Mouse (Mus musculus) cerebellum, adult 2 months (tissue): ENCODE measurements around the gene Xaf1. TPM values are rescaled to one million over a fixed set of nuclear protein-coding genes. Genes with fewer than 3 reads are reported as not detected.

Experiments used
- DNase-seq, 2 experiments: peaks; one replicate each; pipeline ENCODE4 v3.0.0; 2021
- H3K27ac ChIP-seq: fragments of 200-500 bp; 2 replicates; pipeline ENCODE4 v1.5.1; 2012; ENCODE audit warnings: low read length, control low read depth, inconsistent platforms; ENCODE audit not compliant: insufficient read depth
- H3K27me3 ChIP-seq: fragments of 200-500 bp; 2 replicates; pipeline ENCODE4 v1.6.1; 2012; ENCODE audit warnings: inconsistent platforms, mild to moderate bottlenecking, low read length, moderate library complexity; ENCODE audit not compliant: control insufficient read depth, insufficient read depth
- H3K4me1 ChIP-seq: fragments of 200-500 bp; 2 replicates; pipeline ENCODE4 v1.6.1; 2011; ENCODE audit warnings: low read length; ENCODE audit not compliant: control insufficient read depth, insufficient read depth
- H3K4me3 ChIP-seq: fragments of 200-500 bp; replicated peaks from 2 replicates; pipeline ENCODE3; 2011; ENCODE audit warnings: mild to moderate bottlenecking, low read depth, low read length, control low read depth; ENCODE audit not compliant: insufficient read depth
- CTCF ChIP-seq: fragments of 200-500 bp; IDR thresholded peaks from 2 replicates; pipeline ENCODE4 v1.5.1; 2011; ENCODE audit warnings: low read depth, mild to moderate bottlenecking, control low read depth, low read length, moderate library complexity, borderline replicate concordance; ENCODE audit not compliant: insufficient read depth
- POLR2A ChIP-seq: fragments of 200-500 bp; IDR thresholded peaks from 2 replicates; pipeline ENCODE4 v1.6.1; 2011; ENCODE audit warnings: low read length, control low read depth, borderline replicate concordance; ENCODE audit not compliant: insufficient read depth
- WGBS: fragments of 180-500 bp; shearing (Covaris S2); methylation state at CpG from one replicate; pipeline ENCODE4 v1.1.7; 2018; 5-methylcytosine and 5-hydroxymethylcytosine counted together
- polyA plus RNA-seq: library from polyadenylated mRNA; depleted of rRNA; stranded (reverse); fragments of >200 nt; gene quantifications from 2 replicates; pipeline ENCODE4 v1.2.3, GENCODE M21; 2012

Gene Xaf1
- polyA plus RNA-seq, 1 experiment, result 12.2 TPM

DNA sequence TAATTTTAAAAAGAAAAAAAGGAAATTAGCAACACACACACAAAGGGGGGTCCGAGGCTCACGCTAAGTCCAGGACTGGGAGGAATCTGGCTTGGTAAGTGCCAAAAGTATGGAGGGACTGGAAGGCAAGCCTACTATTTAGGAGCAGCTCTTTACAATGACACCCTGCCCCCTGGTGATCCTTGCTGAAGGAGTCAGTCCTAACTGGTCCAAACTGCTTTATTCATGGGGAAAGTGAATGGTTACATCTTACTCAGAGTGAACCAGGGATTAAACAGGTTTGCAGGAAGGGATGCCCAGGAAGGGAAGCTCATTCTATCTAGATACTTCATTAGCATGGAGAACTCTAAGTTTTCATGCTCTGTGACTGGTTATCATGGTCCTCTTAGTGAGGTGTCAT is 14.3 kb upstream of the Xaf1 start:
- H3K27me3 ChIP-seq, result no peaks in the 10 kb centered on the region

DNA sequence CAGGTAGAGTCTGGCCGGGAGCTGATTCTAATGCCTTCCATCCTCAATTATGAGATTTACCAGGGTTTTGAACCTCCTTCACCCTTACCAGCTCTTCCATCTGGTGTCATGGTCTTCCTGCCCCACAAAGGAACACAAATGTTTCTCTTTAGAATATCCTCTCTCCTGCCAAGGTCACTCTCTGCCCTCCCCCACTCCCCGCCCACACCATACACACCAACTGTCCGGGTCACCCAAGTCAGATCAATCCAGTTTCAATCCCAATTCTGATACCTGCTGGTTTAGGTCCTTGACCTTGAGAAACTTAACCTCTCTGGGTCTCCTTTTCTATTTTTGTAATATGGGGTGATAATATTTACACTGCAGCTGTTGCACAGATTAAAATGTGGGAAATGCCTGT is 13.9 kb upstream of the Xaf1 start:
- DNase-seq, result no peak
- H3K4me1 ChIP-seq, result no peaks in the 10 kb centered on the region
- H3K4me3 ChIP-seq, result no peak overlapping the region
- 83% methylated on average over 3 of the region's 3 CpGs for WGBS
- no peak for TF ChIP-seq POLR2A
- no peaks in the 10 kb centered on the region for H3K27me3 ChIP-seq
- no peak overlapping the region for H3K27ac ChIP-seq

More for the DNA sequence above, 14.3 kb upstream of the Xaf1 start:
- no peaks in the 10 kb centered on the region for H3K4me1 ChIP-seq
- no peak for DNase-seq
- H3K4me3 ChIP-seq, result no peak overlapping the region
- WGBS, result 86% methylated on average over 2 of the region's 2 CpGs
- no peak overlapping the region for H3K27ac ChIP-seq
- TF ChIP-seq POLR2A, result no peak
- TF ChIP-seq CTCF, result no peak

DNA sequence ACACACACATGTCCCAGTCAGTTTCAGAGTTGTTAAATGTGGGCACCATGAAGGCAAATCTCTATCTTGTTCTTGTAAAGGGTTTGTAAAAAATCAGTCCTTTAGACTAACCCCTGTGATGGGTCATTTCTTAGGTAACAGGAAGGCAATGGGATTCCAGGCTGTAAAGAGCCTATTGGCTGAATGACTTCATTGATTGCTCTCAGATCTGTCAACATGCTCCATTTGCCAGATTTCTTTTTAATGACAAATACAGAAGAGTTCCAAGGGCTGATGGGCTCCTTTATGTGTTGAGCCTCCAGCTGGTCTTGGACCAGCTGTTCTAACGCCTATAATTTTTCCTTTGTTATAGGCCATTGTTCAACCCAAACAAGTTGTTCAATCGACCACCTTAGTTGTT is 8.3 kb upstream of the Xaf1 start:
- 74% methylated on average over 2 of the region's 2 CpGs for WGBS
- Histone ChIP-seq H3K27me3 (no peaks in the 10 kb centered on the region), H3K4me1 (no peaks in the 10 kb centered on the region), H3K4me3 (no peak overlapping the region), H3K27ac (no peak overlapping the region)
- DNase-seq, result no peak
- TF ChIP-seq CTCF (no peak), POLR2A (no peak)

DNA sequence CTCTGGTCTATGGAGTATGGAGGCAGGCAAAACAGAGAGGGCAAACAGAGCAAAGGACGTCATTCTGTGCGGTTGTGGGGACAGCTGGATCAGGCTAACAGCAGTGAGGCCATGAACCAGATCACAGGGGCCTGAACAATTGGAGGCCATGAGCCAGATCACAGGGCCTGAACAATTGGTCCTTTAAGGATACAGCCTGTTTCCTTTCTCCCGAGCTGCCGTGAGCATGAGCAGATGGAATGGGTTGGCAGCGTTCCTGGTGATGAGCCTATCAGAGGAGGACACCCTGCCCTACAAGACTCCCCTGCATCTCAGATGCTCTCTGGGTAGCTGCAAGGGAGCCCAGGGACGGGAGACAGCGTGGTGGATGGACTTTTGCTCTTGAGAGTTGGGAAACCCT is 801 bp downstream of the Xaf1 start:
- WGBS, result 19% methylated on average over 7 of the region's 7 CpGs
- Histone ChIP-seq H3K27ac (peak overlapping the region; percentile 38; the same call in 1 of the 2 replicates), H3K4me1 (peaks cover 6% of the 10 kb centered on the region; the same call in 1 of the 2 replicates), H3K4me3 (no peak overlapping the region), H3K27me3 (no peaks in the 10 kb centered on the region)
- DNase-seq, result peak; percentile 67 to 78
- TF ChIP-seq POLR2A (no peak), CTCF (no peak)

DNA sequence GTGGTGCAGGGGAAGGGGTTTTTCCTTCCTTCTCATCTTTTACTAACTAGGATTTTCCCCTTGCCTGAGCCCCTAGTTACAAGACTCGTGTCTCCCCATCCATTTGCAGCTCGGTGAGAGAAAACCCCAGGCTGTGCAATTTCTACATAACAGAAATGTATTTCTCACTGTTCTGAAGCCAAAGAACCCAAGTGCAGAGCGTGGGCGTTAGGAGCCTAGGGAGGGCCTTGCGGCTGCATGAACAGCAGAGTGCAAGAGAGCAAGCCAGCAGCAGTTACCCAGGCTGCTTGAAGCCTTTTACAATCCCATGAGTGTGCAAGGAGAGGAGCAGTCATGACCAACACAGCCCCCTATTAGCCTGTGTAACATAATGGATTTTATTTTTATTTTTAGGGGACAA is 6.0 kb downstream of the Xaf1 start:
- no peak for TF ChIP-seq POLR2A
- TF ChIP-seq CTCF, result no peak
- H3K4me1 ChIP-seq, result 0 out of 2 replicates have a peak, but pooled peaks cover under 1% of the 10 kb centered on the region
- H3K27me3 ChIP-seq, result no peaks in the 10 kb centered on the region
- H3K27ac ChIP-seq, result no peak overlapping the region
- DNase-seq, result no peak
- H3K4me3 ChIP-seq, result no peak overlapping the region
- 79% methylated on average over 5 of the region's 5 CpGs for WGBS

DNA sequence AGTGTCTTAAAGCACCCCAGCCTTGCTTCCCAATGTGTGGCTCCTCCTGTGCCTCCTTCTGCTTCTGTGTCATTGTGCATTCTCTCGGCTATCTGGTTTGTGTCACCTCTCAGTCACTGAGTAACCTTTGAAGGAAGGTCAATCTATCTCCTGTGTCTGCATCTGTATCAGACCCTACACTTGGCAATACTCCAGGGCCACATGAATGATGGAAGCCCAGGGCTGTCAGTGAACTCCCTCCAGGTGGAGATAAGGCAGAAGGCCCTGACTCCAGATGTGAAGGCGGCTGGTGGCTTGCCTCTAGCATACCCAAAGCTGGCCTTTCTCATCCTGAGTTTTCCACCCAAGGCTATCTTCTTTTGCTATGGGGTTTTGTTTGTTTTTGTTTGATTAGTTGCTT is 7.6 kb downstream of the Xaf1 start:
- no peaks in the 10 kb centered on the region for H3K4me1 ChIP-seq
- DNase-seq, result no peak
- 81% methylated on average over 2 of the region's 2 CpGs for WGBS
- no peak for TF ChIP-seq CTCF
- TF ChIP-seq POLR2A, result no peak
- no peak overlapping the region for H3K27ac ChIP-seq
- no peak overlapping the region for H3K4me3 ChIP-seq
- no peaks in the 10 kb centered on the region for H3K27me3 ChIP-seq

DNA sequence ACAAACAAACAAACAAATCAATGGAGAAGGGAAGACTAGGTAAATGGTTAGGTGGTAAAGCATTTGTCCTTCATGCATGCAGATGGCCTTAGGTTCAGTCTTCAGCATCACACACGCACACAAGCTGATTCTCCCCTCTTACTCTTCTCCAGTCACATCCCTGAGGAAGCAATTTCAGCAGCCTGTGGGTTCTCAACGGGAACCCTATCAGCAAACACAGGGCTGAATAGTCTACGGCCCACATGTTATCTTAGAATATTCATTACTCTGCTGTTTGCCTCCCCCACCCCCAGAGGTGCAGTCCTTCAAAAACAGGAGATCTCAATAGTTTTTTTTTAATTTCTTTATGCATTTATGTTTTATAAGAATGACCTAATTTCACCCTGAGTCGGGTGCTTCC is 9.1 kb downstream of the Xaf1 start:
- H3K27me3 ChIP-seq, result no peaks in the 10 kb centered on the region
- DNase-seq, result no peak
- 88% methylated on average over 4 of the region's 4 CpGs for WGBS

DNA sequence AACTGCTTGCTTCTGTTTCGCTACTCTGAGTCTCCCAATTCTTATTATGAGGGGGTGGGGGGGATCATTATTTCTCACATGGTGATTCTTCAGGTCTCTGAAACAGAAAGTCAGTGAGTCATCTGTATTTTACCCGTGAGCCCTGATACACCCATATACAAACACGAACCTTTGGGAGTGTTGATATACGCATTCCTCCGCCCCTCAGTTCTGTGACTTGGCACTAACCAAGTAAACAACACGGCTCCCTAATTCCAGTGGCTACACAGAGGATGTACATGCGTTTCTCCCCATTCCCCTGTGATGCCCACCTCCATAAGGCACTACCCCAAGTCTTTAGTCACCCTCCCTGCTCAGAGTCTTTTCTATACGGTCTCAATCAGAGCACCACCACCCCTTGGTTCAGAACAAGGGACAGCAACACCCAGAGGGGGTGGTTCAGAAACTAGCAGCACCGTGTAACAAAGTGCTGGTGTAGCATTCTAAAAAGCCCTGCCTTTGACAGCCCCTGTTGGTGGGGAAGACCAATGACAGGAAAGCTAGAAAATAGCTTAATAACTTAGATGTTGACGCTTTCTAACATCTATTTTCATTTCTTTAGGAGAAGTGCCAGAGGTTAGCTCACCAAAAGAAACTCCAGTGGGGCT is 10.0 kb downstream of the Xaf1 start:
- no peak overlapping the region for H3K27ac ChIP-seq
- WGBS, result 89% methylated on average over 10 of the region's 10 CpGs
- DNase-seq, result no peak

More for the DNA sequence above, 9.1 kb downstream of the Xaf1 start:
- Histone ChIP-seq H3K27ac (no peak overlapping the region), H3K4me1 (no peaks in the 10 kb centered on the region), H3K4me3 (no peak overlapping the region)
- TF ChIP-seq POLR2A (no peak), CTCF (no peak)

More for the DNA sequence above, 10.0 kb downstream of the Xaf1 start:
- H3K4me3 ChIP-seq, result no peak overlapping the region
- H3K27me3 ChIP-seq, result no peaks in the 10 kb centered on the region
- TF ChIP-seq POLR2A (no peak), CTCF (no peak)
- H3K4me1 ChIP-seq, result no peaks in the 10 kb centered on the region
